Mouse (Mus musculus) kidney, adult 2 months (tissue): ENCODE results near the gene Phtf2.

ENCODE experiments used
- CTCF ChIP-seq: fragments of 200-500 bp; conservative IDR thresholded peaks from 2 replicates; pipeline ENCODE4 v1.5.1; 2011; ENCODE audit warnings: low read depth, mild to moderate bottlenecking, control low read depth, low read length, moderate library complexity, mixed read lengths; ENCODE audit not compliant: insufficient read depth, insufficient read length
- POLR2A ChIP-seq: fragments of 200-500 bp; IDR thresholded peaks from one replicate; pipeline ENCODE4 v1.6.1; 2011; ENCODE audit warnings: low read depth, low read length, control low read depth

GRCm38 (mm10) chr5:20834399-20834798 is 47.5 kb downstream of the Phtf2 start:
- TF ChIP-seq POLR2A: no peak
- TF ChIP-seq CTCF: no peak
